Mouse (Mus musculus) erythroblast, embryonic 14.5 days (primary cell): ENCODE results near the gene Nle1. TPM values are rescaled to one million over a fixed set of nuclear protein-coding genes. Genes with fewer than 3 reads are reported as not detected.

ENCODE experiments used
- H3K27me3 ChIP-seq: 2 replicates; pipeline ENCODE4 v1.6.1; 2012; ENCODE audit warnings: inconsistent platforms; ENCODE audit not compliant: control insufficient read depth
- H3K36me3 ChIP-seq: 2 replicates; pipeline ENCODE4 v1.6.1; 2012; ENCODE audit warnings: mild to moderate bottlenecking, inconsistent platforms; ENCODE audit not compliant: control insufficient read depth
- H3K4me1 ChIP-seq: 2 replicates; pipeline ENCODE4 v1.6.1; 2012; ENCODE audit warnings: inconsistent platforms; ENCODE audit not compliant: control insufficient read depth
- H3K4me3 ChIP-seq: replicated peaks from 2 replicates; pipeline ENCODE3; 2012; ENCODE audit warnings: moderate library complexity, mild to moderate bottlenecking, inconsistent platforms
- H3K9me3 ChIP-seq: 2 replicates; pipeline ENCODE4 v1.6.1; 2012; ENCODE audit warnings: low read length, inconsistent platforms, mixed read lengths; ENCODE audit not compliant: control insufficient read depth
- GATA1 ChIP-seq: IDR thresholded peaks from 2 replicates; pipeline ENCODE4 v1.6.1; 2012; ENCODE audit warnings: low read length, inconsistent platforms, mixed read lengths
- TAL1 ChIP-seq: IDR thresholded peaks from 3 replicates; pipeline ENCODE4 v1.6.1; 2012; ENCODE audit warnings: low read length, inconsistent platforms, mixed read lengths
- polyA plus RNA-seq: library from polyadenylated mRNA; stranded (reverse); fragments of >175 nt; gene quantifications from 2 replicates; pipeline ENCODE4 v1.2.3, GENCODE M21; 2012

Gene Nle1
- polyA plus RNA-seq, result 1.0 and 2.2 TPM in 2 replicates

DNA sequence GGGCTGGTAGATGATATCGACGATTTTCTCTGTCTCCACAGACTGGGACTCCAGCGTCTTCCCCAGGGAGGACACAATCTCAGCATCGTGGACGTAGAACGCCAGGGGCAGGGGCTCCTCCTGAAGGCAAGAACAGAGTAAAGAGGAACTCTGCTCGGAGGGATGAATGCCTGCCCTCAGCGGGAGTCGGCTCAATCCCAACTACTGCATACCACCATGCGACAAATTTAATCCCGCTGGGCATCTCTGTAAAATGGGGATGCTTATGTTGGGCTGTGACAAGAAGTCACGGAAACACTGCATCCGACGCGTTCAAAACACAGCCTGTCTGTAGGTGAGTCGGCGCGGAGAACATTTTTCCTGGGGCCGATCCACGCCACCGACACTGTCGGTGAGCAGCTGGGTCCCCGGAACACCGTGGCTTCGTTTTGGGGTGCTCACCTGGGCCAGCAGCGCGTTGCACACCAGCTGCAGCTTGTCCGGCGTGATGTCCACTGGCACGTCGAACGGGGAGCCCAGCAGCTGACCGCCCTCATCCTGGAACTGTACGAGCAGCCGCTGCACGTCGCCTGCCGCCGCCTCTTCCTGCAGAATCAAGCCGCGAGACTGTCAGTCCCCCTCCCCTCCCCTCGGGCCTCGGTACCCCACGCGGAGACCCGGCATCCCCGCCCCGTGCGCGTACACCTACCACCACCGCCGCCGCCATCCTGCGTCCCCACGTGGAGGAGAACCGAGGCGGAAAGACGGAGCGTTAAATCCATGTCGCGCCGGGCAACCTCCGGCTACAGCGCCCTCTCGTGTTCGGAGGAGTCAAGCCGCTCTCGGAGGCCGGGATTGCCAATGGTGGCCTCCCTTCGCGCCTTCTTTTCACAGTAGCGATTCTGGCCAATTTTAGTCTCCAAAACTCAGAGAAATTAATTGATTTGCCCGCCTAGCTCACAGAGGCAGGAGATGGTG lies at the start of gene Nle1:
Nle1 (minus strand) TSS at position 761 of the 957 bp plus-strand sequence.
- H3K36me3 ChIP-seq, result peaks cover 35% of the 10 kb centered on the region
- no peaks in the 10 kb centered on the region for H3K9me3 ChIP-seq
- H3K4me3 ChIP-seq, result peak within 1 kb of the TSS; percentile 72
- TF ChIP-seq TAL1 (no peak), GATA1 (no peak)
- H3K27me3 ChIP-seq, result peaks cover 19% of the 10 kb centered on the region
- peaks cover 34% of the 10 kb centered on the region for H3K4me1 ChIP-seq

DNA sequence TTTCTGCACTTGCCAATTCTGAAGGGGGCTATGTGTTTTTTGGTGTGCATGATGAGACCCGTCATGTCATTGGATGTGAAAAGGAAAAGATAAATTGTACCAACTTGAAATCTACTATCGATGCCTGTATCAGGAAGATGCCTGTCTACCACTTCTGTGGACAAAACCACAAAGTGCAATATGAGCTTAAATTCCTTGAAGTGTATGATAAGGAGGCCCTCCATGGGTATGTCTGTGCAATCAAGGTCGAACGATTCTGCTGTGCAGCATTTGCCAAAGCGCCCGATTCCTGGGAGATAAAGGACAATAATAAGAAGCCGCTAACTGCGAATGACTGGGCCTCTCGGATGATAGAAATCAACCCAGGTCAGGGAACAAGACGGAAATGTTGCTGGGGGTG lies 48.7 kb upstream of the Nle1 start:
- no peaks in the 10 kb centered on the region for H3K9me3 ChIP-seq
- H3K27me3 ChIP-seq, result peaks cover 45% of the 10 kb centered on the region

DNA sequence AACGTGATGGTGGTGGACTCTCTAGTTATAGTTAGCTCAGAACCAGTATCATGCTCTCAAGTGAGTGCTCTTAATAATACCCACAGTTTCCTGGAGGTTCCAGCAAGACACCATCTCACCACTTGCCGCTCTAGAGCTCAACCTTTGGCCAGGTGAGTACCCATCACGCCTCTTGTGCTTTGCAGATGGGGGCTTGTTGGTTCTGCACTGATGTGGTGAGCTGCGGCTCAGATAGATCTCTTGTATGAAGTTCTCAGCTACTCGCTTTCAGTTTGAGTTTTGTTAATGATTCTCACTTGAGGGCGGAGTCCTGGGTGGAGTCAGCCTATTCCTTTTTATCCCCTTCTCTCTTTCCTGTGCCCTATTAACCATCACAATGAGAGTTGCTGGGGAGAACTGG lies 46.4 kb upstream of the Nle1 start:
- no peaks in the 10 kb centered on the region for H3K36me3 ChIP-seq
- H3K27me3 ChIP-seq, result peaks cover 61% of the 10 kb centered on the region
- H3K4me3 ChIP-seq, result no peak overlapping the region
- H3K4me1 ChIP-seq, result peaks cover 6% of the 10 kb centered on the region
- no peaks in the 10 kb centered on the region for H3K9me3 ChIP-seq
- no peak for TF ChIP-seq TAL1

More for the DNA sequence above, 48.7 kb upstream of the Nle1 start:
- Histone ChIP-seq H3K36me3 (no peaks in the 10 kb centered on the region), H3K4me3 (no peak overlapping the region), H3K4me1 (peaks cover 4% of the 10 kb centered on the region)
- TF ChIP-seq TAL1 (no peak), GATA1 (no peak)

DNA sequence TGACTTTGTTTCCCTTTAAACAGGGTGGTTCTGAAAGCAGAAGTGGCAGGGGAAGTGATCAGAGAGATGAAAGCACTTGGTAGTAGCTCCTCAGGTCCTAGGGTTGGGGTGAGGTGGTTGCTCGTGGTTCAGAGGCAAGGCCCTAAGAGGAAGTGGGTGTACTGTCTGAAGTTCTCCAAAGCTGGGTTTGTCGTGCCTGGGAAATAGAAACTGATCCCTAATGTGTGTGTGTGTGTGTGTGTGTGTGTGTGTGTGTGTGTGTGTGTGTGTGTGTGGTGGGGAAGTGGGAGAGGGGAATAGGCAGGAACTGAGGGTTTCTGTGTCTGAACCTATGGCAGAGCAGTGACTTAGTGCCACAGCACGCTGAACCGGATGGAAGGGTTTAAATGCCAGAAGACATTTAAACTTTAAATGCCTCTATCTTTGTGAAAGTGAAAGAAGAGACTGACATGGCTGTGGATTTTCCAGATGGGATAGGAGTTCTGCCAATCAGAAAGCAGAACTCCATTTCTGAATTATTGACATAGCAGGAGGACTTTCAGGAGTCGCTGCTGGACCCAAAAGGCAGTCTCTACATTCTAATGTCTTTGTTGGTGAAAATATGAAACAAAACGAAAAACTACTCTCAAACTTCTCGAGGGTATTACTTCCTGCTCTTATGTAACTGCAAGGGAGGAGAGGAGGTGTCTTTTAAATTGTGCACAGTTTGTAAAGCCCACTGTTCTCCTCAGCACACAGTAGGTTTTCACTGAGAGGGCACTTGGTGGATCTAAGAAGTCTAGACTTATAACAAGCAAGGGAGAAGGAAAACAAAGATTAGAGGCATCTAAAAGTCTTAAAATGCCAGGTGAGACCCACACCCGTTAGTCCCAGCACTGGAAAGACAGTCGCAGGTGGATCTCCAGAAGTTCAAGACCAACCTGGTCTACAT lies 44.7 kb upstream of the Nle1 start:
- TF ChIP-seq TAL1, result no peak
- TF ChIP-seq GATA1, result no peak
- Histone ChIP-seq H3K36me3 (no peaks in the 10 kb centered on the region), H3K9me3 (no peaks in the 10 kb centered on the region), H3K27me3 (peaks cover 75% of the 10 kb centered on the region), H3K4me3 (no peak overlapping the region), H3K4me1 (peaks cover 6% of the 10 kb centered on the region)

DNA sequence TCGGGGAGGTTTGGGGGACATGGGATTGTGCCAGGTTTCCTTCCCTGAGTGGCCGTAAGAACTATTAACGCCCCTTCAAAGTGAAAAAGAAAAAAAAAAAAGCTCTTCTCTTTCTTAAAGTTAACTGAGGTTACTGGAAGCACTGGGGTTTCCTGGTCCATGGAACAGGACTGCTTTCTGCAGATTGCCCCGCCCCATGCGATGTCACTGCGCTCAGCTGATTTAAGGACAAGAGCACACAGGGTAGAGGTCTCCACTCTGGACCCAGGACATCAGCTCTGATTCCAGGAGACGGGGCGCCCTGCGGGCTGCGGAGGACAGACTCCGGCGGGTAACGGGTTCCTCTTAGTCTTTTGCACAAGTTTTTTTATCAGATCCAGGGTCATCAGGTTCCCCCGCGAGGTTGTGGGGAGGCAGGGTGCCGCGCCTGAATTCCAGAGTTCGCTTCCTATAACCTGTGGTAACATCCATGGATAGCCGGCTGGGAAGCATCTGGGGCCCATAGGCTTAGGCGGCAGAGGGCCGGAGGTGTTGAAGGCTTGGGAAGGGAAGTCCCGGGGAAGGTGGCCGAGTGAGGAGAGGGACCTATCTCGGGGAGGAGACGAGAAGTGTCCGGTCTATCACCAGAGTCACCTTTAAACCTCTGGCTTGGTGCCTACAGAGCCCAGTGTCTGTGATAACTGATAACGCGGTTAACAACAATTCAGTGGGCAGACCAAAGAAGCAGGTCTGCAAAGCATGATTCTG lies 43.8 kb upstream of the Nle1 start:
- H3K9me3 ChIP-seq, result no peaks in the 10 kb centered on the region
- H3K4me1 ChIP-seq, result peaks cover 6% of the 10 kb centered on the region
- peaks cover 75% of the 10 kb centered on the region for H3K27me3 ChIP-seq
- H3K4me3 ChIP-seq, result no peak overlapping the region
- no peaks in the 10 kb centered on the region for H3K36me3 ChIP-seq
- no peak for TF ChIP-seq GATA1
- TF ChIP-seq TAL1, result no peak

DNA sequence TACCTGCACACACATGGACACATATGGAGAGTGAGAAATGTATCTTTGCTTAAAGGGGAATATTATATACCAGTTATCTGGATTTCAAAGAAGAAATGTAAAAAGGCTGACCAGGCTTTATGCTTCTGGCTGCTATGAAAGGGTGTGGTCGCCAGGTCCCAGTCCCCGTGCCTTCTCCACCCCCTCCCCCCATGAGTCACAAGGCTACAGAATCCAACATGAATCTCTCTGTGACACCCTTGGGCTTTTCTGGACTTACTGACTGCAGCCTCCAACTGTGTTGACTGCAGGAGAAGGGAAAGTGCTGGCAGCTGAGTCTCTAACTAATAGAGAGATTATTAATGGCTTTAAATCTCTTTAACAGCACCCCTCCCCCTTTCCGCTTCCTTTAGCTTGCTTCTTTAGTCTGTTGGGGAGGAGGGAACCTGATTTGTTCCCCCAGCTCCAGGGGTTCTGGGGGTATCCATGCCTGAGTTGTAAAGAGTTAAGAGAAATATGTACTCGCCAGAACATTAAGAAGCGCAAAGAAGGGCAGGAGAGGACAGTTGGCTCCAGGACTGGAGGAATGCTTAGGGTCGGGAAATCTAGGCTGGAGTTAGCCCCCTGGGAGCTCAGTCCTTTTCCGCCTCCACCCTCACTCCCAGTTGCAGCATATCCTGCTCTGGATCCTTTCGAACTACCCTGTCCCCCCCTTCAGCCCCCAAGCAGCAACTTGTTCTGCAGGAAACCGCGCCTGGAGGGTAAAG lies 42.7 kb upstream of the Nle1 start, which contains the start of gene Slfn5:
Slfn5 (plus strand) TSS at position 614 of the 746 bp plus-strand sequence.
- Histone ChIP-seq H3K4me1 (peaks cover 6% of the 10 kb centered on the region), H3K27me3 (peaks cover 68% of the 10 kb centered on the region), H3K36me3 (no peaks in the 10 kb centered on the region), H3K9me3 (no peaks in the 10 kb centered on the region), H3K4me3 (no peak within 1 kb of the TSS)
- no peak for TF ChIP-seq TAL1
- TF ChIP-seq GATA1, result no peak

DNA sequence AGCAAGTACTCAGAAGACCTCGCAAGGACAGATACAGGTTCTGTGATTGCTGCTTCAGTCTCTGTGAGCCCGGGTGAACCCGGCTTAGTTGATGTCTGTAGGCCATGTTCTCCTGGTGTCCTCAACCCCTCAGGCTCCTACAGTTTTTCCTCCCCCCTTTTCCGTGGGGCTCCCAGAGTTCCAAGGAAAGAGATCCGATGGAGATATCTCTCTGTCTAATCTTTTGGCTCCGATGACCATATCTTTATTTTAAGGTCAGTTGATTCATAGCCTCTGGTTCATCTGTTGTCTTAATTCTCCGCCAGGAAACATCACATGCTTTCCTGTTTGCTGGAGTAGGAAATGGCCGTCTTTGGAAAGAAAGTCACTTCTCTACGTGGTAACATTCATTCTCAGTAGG lies 40.8 kb upstream of the Nle1 start:
- peaks cover 56% of the 10 kb centered on the region for H3K27me3 ChIP-seq
- TF ChIP-seq TAL1 (no peak), GATA1 (no peak)
- H3K4me3 ChIP-seq, result no peak overlapping the region
- H3K36me3 ChIP-seq, result no peaks in the 10 kb centered on the region
- H3K9me3 ChIP-seq, result no peaks in the 10 kb centered on the region
- peaks cover 6% of the 10 kb centered on the region for H3K4me1 ChIP-seq

DNA sequence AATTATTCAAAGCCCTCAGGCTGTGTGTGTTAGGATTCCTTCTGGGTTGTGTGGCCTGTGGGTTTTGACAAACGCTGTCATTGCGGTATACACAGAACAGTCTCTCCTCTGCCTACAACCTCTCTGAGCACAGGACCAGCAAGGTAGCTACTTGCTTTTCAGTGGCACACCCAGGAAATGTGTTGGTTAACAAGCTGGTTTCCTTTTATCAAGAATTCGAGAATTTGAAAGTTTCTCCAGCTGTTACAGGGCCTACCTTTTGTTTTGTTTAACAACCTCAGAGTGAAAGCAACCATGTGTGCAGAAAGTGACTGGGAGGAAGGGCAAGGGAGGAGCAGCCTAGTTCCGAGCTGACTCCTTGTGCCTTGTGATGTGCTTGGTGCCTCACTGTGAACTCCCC lies 39.2 kb upstream of the Nle1 start:
- peaks cover 6% of the 10 kb centered on the region for H3K4me1 ChIP-seq
- no peak overlapping the region for H3K4me3 ChIP-seq
- no peaks in the 10 kb centered on the region for H3K9me3 ChIP-seq
- no peaks in the 10 kb centered on the region for H3K36me3 ChIP-seq
- no peak for TF ChIP-seq TAL1
- no peak for TF ChIP-seq GATA1
- H3K27me3 ChIP-seq, result peaks cover 43% of the 10 kb centered on the region
